Mouse (Mus musculus) liver, embryonic 12.5 days (tissue): ENCODE data around the gene Cic. TPM values are rescaled to one million over a fixed set of nuclear protein-coding genes. Genes with fewer than 3 reads are reported as not detected.

Experiments
- ATAC-seq: fragments of 200-750 bp; cut with Nextera tagmentation; 2 replicates; pipeline ENCODE4 v1.8.0; 2017; ENCODE audit warnings: moderate number of reproducible peaks, mild to moderate bottlenecking, moderate library complexity
- H3K27ac ChIP-seq: fragments of 300-500 bp; sonication (generic); 2 replicates; pipeline ENCODE4 v1.5.1; 2016; ENCODE audit warnings: mild to moderate bottlenecking
- H3K27me3 ChIP-seq: fragments of 300-500 bp; sonication (generic); replicated peaks from 2 replicates; pipeline ENCODE4 v1.6.1; 2016; ENCODE audit warnings: mild to moderate bottlenecking, moderate library complexity
- H3K36me3 ChIP-seq: fragments of 300-500 bp; sonication (generic); 2 replicates; pipeline ENCODE4 v1.6.1; 2016; ENCODE audit warnings: mild to moderate bottlenecking, moderate library complexity
- H3K4me1 ChIP-seq: fragments of 300-500 bp; sonication (generic); 2 replicates; pipeline ENCODE4 v1.6.1; 2016
- H3K4me2 ChIP-seq: fragments of 300-500 bp; sonication (generic); 2 replicates; pipeline ENCODE4 v1.6.1; 2016; ENCODE audit warnings: mild to moderate bottlenecking, moderate library complexity
- H3K4me3 ChIP-seq: fragments of 300-500 bp; sonication (generic); 2 replicates; pipeline ENCODE4 v1.5.1; 2016; ENCODE audit warnings: mild to moderate bottlenecking, moderate library complexity
- H3K9ac ChIP-seq: fragments of 300-500 bp; sonication (generic); 2 replicates; pipeline ENCODE4 v1.6.1; 2016; ENCODE audit warnings: mild to moderate bottlenecking, moderate library complexity
- H3K9me3 ChIP-seq: fragments of 300-500 bp; sonication (generic); replicated peaks from 2 replicates; pipeline ENCODE4 v1.6.1; 2016; ENCODE audit warnings: mild to moderate bottlenecking, moderate library complexity
- WGBS: fragments of 180-500 bp; shearing (Covaris S2); methylation state at CpG from one replicate; pipeline ENCODE4 v1.1.7; 2016; ENCODE audit not compliant: insufficient replicate concordance; 5-methylcytosine and 5-hydroxymethylcytosine counted together
- polyA plus RNA-seq: library from polyadenylated mRNA; unstranded; fragments of >200 nt; fragmentation: Nextera tagmentation; extraction: Ambion mirVana; gene quantifications from 2 replicates; pipeline ENCODE4 v1.2.1, GENCODE M21; 2016

Gene Cic
- 17.0 TPM in 2 replicates for polyA plus RNA-seq

DNA sequence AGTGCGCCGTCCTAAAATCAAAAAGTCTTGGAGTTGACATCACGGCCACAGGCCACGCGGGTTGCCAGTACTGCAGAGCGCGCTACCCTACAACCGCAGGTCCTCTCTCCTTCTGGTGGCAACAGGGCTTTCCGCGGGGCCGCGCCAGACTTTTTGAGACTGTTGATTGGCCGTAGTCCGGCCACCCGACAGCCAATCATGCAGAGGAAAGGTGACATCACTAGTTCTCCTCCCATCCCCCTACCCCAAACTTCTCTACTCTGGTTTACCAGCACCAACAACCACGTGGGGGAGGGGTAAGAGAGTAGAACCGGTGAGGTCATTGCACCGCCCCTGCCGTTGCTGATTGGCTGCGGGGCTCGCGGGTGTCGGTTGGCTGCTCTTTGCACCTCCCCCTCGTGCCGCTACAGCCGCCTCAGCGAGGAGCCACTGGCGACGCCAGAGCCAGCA is at the start of gene Cic:
Cic (plus strand) TSS at position 404 of the 450 bp plus-strand sequence.
- peak within 1 kb of the TSS; percentile 89 for H3K4me2 ChIP-seq
- peak within 1 kb of the TSS; percentile 91 for H3K27ac ChIP-seq
- peak; percentile 78 for ATAC-seq
- peak within 1 kb of the TSS; percentile 93 for H3K9ac ChIP-seq
- peaks cover 18% of the 10 kb centered on the region for H3K36me3 ChIP-seq
- no peaks in the 10 kb centered on the region for H3K9me3 ChIP-seq
- H3K4me3 ChIP-seq, result peak within 1 kb of the TSS; percentile 81
- H3K27me3 ChIP-seq, result no peaks in the 10 kb centered on the region
- WGBS, result under 1% methylated on average over 29 of the region's 29 CpGs
- peaks cover 68% of the 10 kb centered on the region for H3K4me1 ChIP-seq

DNA sequence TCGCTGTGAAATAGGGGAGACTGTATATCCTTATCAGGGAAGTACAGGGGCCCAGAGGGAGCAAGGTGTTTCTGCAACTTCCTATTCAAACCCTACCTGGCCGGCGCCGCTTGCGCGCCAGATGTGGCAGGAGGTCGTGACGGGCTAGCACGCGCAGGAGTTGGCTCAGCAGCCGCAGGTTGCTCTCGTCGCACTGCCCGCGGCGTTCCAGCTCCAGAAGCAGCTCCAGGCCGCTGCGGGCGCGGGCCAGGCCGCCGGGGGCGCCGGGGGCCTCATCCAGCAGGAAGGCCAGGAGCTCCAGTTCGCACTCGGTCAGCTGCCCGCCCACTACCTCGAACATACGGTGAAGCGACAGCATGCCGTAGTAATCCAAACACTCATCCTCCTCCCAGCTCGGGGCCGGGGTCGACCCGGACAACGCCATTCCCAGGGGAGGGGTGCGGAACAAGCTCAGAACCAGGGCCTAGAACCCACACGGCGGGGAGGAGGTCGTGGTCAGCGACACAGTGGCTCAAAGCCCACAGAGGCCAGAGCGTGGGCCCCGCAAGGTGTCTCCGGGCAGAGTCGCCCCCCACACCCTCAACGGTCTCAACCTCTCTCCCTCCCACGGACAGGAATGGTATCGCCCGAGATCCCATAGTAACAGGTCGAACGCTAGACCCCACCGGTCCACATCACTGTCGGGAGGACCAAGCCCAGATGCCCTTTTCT is 48.6 kb upstream of the Cic start:
- peaks cover 63% of the 10 kb centered on the region for H3K36me3 ChIP-seq
- no peaks in the 10 kb centered on the region for H3K9me3 ChIP-seq
- H3K4me3 ChIP-seq, result peak overlapping the region; percentile 90
- H3K27me3 ChIP-seq, result no peaks in the 10 kb centered on the region
- peak overlapping the region; percentile 99 for H3K27ac ChIP-seq
- H3K9ac ChIP-seq, result peak overlapping the region; percentile 96
- peaks cover 63% of the 10 kb centered on the region for H3K4me1 ChIP-seq
- under 1% methylated on average over 53 of the region's 53 CpGs for WGBS
- peak overlapping the region; percentile 91 for H3K4me2 ChIP-seq
- peak; percentile 17 for ATAC-seq

DNA sequence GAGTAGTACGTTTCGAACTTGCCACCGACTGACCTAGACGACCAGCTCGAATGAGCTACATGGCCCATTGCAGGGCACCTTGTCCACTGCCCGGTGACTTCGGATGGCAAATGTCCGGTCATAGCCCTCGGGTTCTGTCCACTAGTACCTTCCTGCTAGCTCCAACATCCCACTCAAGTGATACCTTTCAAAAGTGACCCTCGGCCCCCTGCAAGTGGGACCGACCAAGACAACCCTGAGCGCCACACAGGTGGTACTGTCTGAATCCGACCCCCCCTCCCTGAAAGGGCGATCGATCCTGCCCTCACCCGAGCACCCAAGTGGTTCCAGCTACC is 48.1 kb upstream of the Cic start:
- no peak for ATAC-seq
- H3K9me3 ChIP-seq, result no peaks in the 10 kb centered on the region
- H3K4me3 ChIP-seq, result peak overlapping the region; percentile 90
- H3K27ac ChIP-seq, result peak overlapping the region; percentile 99
- peaks cover 65% of the 10 kb centered on the region for H3K4me1 ChIP-seq
- 1% methylated on average over 16 of the region's 16 CpGs for WGBS
- peak overlapping the region; percentile 96 for H3K9ac ChIP-seq
- peak overlapping the region; percentile 91 for H3K4me2 ChIP-seq
- no peaks in the 10 kb centered on the region for H3K27me3 ChIP-seq
- peaks cover 63% of the 10 kb centered on the region for H3K36me3 ChIP-seq

DNA sequence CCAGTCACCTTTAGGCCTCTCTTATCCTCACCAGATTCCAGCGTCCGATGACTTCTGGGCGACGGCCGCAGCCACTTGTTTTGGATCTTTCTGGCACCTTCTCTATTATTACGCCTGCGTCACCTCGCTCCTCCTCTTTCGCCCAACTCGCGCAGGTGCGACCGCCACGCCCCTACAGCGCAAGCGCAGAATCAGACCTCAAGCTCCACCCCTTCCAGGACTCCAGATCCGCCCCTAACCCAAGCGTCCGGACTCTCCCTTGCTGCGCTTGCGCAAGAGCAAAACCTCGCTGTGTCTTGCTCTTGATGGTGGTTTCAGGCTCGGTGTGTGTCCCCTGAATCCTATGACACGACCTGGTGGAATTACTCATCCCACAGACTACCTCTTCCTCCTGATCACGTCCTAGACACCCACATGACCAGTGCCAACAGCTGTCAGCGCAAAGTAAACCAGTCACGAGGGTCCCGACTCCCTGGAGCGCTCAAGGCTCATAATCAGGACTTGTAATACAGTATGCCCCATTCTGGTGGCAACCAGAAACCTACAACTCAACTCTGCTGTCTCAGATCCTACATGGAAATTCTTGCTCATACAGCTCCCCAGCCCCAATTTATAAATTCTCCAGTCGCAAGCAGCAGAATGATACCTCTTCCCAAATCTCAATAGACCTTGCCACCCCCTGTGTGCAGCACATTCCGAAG is 47.6 kb upstream of the Cic start:
- Histone ChIP-seq H3K9ac (peak overlapping the region; percentile 96), H3K9me3 (no peaks in the 10 kb centered on the region), H3K4me3 (peak overlapping the region; percentile 90), H3K4me2 (peak overlapping the region; percentile 91), H3K4me1 (peaks cover 63% of the 10 kb centered on the region), H3K27ac (peak overlapping the region; percentile 99), H3K27me3 (no peaks in the 10 kb centered on the region), H3K36me3 (peaks cover 63% of the 10 kb centered on the region)
- ATAC-seq, result peak; percentile 70
- WGBS, result 1% methylated on average over 31 of the region's 31 CpGs

GRCm38 (mm10) chr7:25220457-25221101 is 46.9 kb upstream of the Cic start, which contains the start of gene Dedd2:
TSS of gene Dedd2 (minus strand) at chr7:25220615.
- Histone ChIP-seq H3K9me3 (no peaks in the 10 kb centered on the region), H3K36me3 (peaks cover 63% of the 10 kb centered on the region), H3K27ac (peak within 1 kb of the TSS; percentile 99), H3K4me2 (peak within 1 kb of the TSS; percentile 91), H3K4me1 (peaks cover 57% of the 10 kb centered on the region), H3K9ac (peak within 1 kb of the TSS; percentile 96), H3K4me3 (peak within 1 kb of the TSS; percentile 90), H3K27me3 (no peaks in the 10 kb centered on the region)
- WGBS, result 4% methylated on average over 20 of the region's 20 CpGs
- ATAC-seq, result peak; percentile 38

- ATAC-seq, result peak; percentile 85
- H3K4me1 ChIP-seq, result peaks cover 55% of the 10 kb centered on the region
- no peaks in the 10 kb centered on the region for H3K9me3 ChIP-seq
- H3K4me3 ChIP-seq, result peak within 1 kb of the TSS; percentile 90
- WGBS, result under 1% methylated on average over 45 of the region's 45 CpGs
- peak within 1 kb of the TSS; percentile 91 for H3K4me2 ChIP-seq
- peak within 1 kb of the TSS; percentile 99 for H3K27ac ChIP-seq
- no peaks in the 10 kb centered on the region for H3K27me3 ChIP-seq
- H3K36me3 ChIP-seq, result peaks cover 63% of the 10 kb centered on the region
- peak within 1 kb of the TSS; percentile 96 for H3K9ac ChIP-seq
Measured at GRCm38 (mm10) chr7:25221102-25221883, 46.2 kb upstream of the Cic start, which contains the start of gene Zfp526. TSS of gene Zfp526 (plus strand) at chr7:25221425.

DNA sequence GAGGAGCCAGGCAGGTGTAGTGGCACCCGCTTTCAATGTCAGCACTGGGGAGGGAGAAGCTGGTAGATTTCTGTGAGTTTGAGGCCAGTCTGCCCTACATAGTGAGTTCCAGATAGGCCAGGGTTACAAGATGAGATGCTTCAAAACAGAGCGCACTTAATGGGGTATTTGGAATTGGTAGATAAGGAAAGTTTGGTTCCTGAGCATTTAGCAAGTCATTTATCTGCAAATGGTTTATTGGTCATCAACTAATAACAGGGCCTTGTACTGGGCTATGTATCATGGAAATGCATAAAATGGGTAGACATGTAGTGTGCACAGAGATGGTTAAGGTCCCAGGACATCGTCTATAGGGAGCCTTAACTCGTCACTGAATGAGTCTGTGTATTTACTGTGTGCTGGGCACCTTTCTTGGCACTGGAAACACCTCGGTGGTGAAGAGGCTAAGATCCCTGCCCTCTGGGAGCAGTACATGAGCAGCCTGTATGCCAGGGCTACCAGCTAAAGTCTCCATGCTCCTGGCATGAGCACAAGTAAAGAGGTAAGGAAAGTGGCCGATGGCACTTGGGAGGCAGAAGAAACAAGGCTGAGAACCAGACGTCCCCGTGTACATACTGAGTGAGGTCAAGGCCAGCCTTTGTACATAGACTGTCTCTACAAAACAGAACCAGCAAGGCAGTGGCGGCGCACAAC is 45.1 kb upstream of the Cic start:
- Histone ChIP-seq H3K4me1 (peaks cover 50% of the 10 kb centered on the region), H3K4me3 (peak overlapping the region; percentile 90), H3K9me3 (no peaks in the 10 kb centered on the region), H3K27me3 (no peaks in the 10 kb centered on the region), H3K27ac (peak overlapping the region; percentile 99), H3K4me2 (peak overlapping the region; percentile 91), H3K36me3 (peaks cover 63% of the 10 kb centered on the region), H3K9ac (peak overlapping the region; percentile 96)
- WGBS, result 64% methylated on average over 10 of the region's 10 CpGs
- no peak for ATAC-seq

GRCm38 (mm10) chr7:25227523-25228300 is 39.8 kb upstream of the Cic start:
- Histone ChIP-seq H3K9me3 (no peaks in the 10 kb centered on the region), H3K4me1 (peaks cover 26% of the 10 kb centered on the region), H3K27me3 (no peaks in the 10 kb centered on the region), H3K4me2 (no peak overlapping the region), H3K27ac (no peak overlapping the region), H3K4me3 (no peak overlapping the region), H3K9ac (no peak overlapping the region), H3K36me3 (peaks cover 100% of the 10 kb centered on the region)
- no peak for ATAC-seq
- 88% methylated on average over 1 of the region's 1 CpGs for WGBS

GRCm38 (mm10) chr7:25230690-25231285 is 36.7 kb upstream of the Cic start:
- Histone ChIP-seq H3K27ac (no peak overlapping the region; the same call in 1 of the 2 replicates), H3K4me3 (no peak overlapping the region), H3K9ac (no peak overlapping the region), H3K9me3 (no peaks in the 10 kb centered on the region), H3K27me3 (no peaks in the 10 kb centered on the region), H3K4me2 (no peak overlapping the region), H3K4me1 (peaks cover 26% of the 10 kb centered on the region), H3K36me3 (peaks cover 100% of the 10 kb centered on the region)
- no peak for ATAC-seq
- WGBS, result 84% methylated on average over 9 of the region's 9 CpGs

DNA sequence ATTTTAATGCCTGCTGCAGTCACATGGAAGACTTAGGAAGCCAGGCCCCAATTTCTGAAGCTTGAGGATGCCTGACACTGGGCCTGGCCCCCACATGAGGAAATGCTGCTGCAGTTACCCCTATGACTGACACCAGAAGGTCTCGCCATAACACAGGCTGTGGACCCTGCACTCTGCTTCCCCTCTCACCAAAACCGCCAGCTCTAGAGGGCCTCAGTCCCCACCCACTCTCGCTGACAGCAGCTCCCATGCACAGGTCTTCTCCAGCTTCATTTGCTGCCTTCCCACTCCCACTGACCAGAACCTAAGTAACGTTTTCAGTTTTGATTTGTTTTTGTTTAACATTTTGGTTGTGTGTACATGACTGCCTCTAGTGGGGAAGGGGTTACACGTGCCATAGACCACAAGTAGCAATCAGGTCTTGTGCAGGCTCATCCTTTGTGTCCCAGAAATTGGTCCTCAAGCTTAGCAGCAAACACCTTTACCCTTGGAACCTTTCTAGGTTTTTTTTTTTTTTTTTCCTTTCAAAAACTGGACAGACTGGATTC is 35.3 kb upstream of the Cic start:
- no peak overlapping the region for H3K9ac ChIP-seq
- H3K9me3 ChIP-seq, result no peaks in the 10 kb centered on the region
- no peak overlapping the region for H3K4me3 ChIP-seq
- peaks cover 88% of the 10 kb centered on the region for H3K36me3 ChIP-seq
- WGBS, result 61% methylated on average over 5 of the region's 5 CpGs
- H3K4me2 ChIP-seq, result no peak overlapping the region
- H3K27ac ChIP-seq, result no peak overlapping the region
- peaks cover 38% of the 10 kb centered on the region for H3K4me1 ChIP-seq
- no peak for ATAC-seq
- H3K27me3 ChIP-seq, result no peaks in the 10 kb centered on the region
